Mouse (Mus musculus) E14TG2a.4 (cell line): ENCODE data around the gene Sema3f.

Source experiments
- CTCF ChIP-seq: conservative IDR thresholded peaks from 2 replicates; pipeline ENCODE4 v1.5.1; 2014; ENCODE audit warnings: low read length
- NANOG ChIP-seq: IDR thresholded peaks from 2 replicates; pipeline ENCODE4 v1.6.1; 2014; ENCODE audit warnings: borderline replicate concordance, low read length, mixed read lengths
- POU5F1 ChIP-seq: IDR thresholded peaks from 2 replicates; pipeline ENCODE4 v1.6.1; 2014; ENCODE audit warnings: low read length, borderline replicate concordance

DNA sequence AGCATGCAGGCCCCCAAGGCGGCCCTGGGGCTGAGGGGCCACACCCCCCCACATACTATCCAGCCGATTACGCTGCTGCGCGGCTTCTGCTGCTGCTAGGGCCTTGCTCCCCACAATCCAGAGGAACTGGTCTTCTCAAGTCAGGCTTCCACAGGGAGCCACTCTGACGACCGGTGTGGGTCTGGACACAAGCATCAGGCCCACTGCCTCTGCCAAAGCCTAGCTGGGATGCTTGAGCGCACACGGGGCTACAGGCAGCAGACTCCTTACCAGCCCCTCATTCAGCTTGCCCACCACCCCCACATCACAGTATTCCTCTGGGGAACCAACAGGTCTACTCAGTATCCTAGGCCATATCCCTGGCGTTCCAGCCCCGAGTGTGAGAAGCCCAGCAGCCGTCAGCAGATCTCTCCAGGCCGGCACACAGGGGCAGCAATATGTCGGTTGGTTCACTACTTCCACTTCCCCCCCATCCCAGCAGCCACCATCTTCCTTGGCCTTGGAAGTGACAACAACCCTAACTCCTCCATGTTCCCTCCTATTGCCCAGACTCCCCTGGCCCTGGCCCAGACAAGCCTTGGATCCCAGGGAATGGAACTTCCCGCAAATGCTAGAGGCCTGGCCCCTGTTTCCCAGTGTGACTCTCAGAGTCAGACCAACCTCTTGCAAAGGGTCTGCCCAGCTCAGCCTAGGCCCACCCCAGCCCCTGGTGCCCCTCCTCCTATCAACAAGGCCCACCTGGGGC lies 76.4 kb downstream of the Sema3f start:
- TF ChIP-seq CTCF (no peak), POU5F1 (no peak), NANOG (no peak)
